Mouse (Mus musculus) neural tube, embryonic 14.5 days (tissue): ENCODE results near the gene Dlg4. TPM values are rescaled to one million over a fixed set of nuclear protein-coding genes. Genes with fewer than 3 reads are reported as not detected.
A peak's percentile ranks its signal among the peaks of the same experiment; 100 is the strongest.

Source experiments
- ATAC-seq: fragments of 200-750 bp; cut with Nextera tagmentation; 2 replicates; pipeline ENCODE4 v1.8.0; 2017; ENCODE audit warnings: low read depth, mild to moderate bottlenecking, moderate TSS enrichment, moderate library complexity
- H3K27ac ChIP-seq: fragments of 300-500 bp; sonication (generic); 2 replicates; pipeline ENCODE4 v1.5.1; 2014; ENCODE audit warnings: low read depth, mild to moderate bottlenecking, control low read depth, low read length, moderate library complexity, mixed read lengths
- H3K27me3 ChIP-seq: fragments of 300-500 bp; sonication (generic); 2 replicates; pipeline ENCODE4 v1.6.1; 2014; ENCODE audit warnings: low read length; ENCODE audit not compliant: control insufficient read depth, insufficient read depth
- H3K36me3 ChIP-seq: fragments of 300-500 bp; sonication (generic); 2 replicates; pipeline ENCODE4 v1.6.1; 2014; ENCODE audit warnings: low read length, mixed read lengths; ENCODE audit not compliant: control insufficient read depth, insufficient read depth
- H3K4me1 ChIP-seq: fragments of 300-500 bp; sonication (generic); 2 replicates; pipeline ENCODE4 v1.6.1; 2014; ENCODE audit warnings: low read length; ENCODE audit not compliant: control insufficient read depth, insufficient read depth
- H3K4me2 ChIP-seq: fragments of 300-500 bp; sonication (generic); 2 replicates; pipeline ENCODE4 v1.6.1; 2014; ENCODE audit warnings: mild to moderate bottlenecking, low read depth, low read length, control low read depth
- H3K4me3 ChIP-seq: fragments of 300-500 bp; sonication (generic); 2 replicates; pipeline ENCODE4 v1.5.1; 2014; ENCODE audit warnings: low read depth, low read length, control low read depth, mixed read lengths
- H3K9ac ChIP-seq: fragments of 300-500 bp; sonication (generic); replicated peaks from 2 replicates; pipeline ENCODE4 v1.6.1; 2014; ENCODE audit warnings: low read depth, mild to moderate bottlenecking, control low read depth, low read length, mixed read lengths
- H3K9me3 ChIP-seq: fragments of 300-500 bp; sonication (generic); 2 replicates; pipeline ENCODE4 v1.6.1; 2016; ENCODE audit warnings: low read length; ENCODE audit not compliant: control insufficient read depth
- WGBS: fragments of 180-500 bp; shearing (Covaris S2); extraction: QIAGEN DNeasy Blood & Tissue Kit; methylation state at CpG from one replicate; pipeline ENCODE4 v1.1.7; 2014; 5-methylcytosine and 5-hydroxymethylcytosine counted together
- polyA plus RNA-seq: library from polyadenylated mRNA; unstranded; fragments of >200 nt; fragmentation: Nextera tagmentation; extraction: Ambion mirVana; gene quantifications from 2 replicates; pipeline ENCODE4 v1.2.1, GENCODE M21; 2014

The Dlg4 gene
- polyA plus RNA-seq: 24.9 and 31.6 TPM in 2 replicates

DNA sequence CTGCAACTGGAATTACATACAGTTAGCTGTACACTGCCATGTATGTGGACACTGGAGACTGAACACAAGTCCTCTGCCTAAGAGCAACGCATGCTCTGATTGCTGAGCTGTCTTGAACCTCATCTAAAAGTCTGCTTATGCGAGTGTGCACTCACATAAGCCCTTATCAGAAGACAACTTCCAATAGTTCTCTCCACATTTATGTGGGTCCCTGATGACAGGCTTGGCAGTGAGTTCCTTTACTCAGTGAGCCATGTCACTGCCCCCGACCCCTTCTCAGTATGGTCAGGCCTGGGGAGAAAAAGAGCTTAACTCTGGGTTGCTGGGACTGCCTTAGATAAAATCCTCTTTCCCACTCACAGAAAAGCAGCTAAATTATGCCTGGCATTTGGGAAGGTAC, at the start of gene Dlg4:
Dlg4 (plus strand) TSS at position 274 of the 400 bp plus-strand sequence.
- no peaks in the 10 kb centered on the region for H3K9me3 ChIP-seq
- H3K36me3 ChIP-seq: peaks cover 10% of the 10 kb centered on the region
- WGBS: 79% methylated on average over 3 of the region's 3 CpGs
- H3K27me3 ChIP-seq: no peaks in the 10 kb centered on the region
- H3K4me3 ChIP-seq: peak within 1 kb of the TSS; percentile 80
- H3K9ac ChIP-seq: peak within 1 kb of the TSS; percentile 83; the same call in 1 of the 2 replicates
- ATAC-seq: no peak
- peak within 1 kb of the TSS; percentile 95; the same call in 1 of the 2 replicates for H3K27ac ChIP-seq
- H3K4me1 ChIP-seq: peaks cover 27% of the 10 kb centered on the region
- peak within 1 kb of the TSS; percentile 94 for H3K4me2 ChIP-seq

DNA sequence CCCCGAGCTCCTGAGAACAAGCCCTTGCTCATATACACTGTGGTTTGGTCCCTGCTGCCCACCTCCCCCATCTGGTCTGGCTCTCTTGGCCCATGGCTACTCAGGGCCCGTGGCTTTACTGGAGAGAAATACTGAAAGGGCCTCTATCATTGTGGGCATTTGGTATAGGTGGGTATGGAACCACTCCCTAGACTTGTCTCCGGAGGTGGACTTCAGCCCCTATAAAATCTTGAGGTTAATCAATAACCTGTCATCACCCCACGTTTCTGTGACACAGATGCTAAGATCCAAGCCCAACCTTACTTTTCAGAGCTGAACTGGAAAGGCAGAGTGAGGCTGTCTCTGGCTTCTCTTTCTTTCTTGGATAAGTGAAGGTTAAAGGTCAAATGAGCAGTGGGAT, 47.9 kb upstream of the Dlg4 start:
- H3K9me3 ChIP-seq: no peaks in the 10 kb centered on the region
- H3K4me1 ChIP-seq: peaks cover 9% of the 10 kb centered on the region; the same call in 1 of the 2 replicates
- peaks cover 23% of the 10 kb centered on the region for H3K36me3 ChIP-seq
- no peak overlapping the region for H3K27ac ChIP-seq
- peaks cover 38% of the 10 kb centered on the region for H3K27me3 ChIP-seq
- WGBS: 82% methylated on average over 4 of the region's 4 CpGs
- H3K4me3 ChIP-seq: no peak overlapping the region
- H3K4me2 ChIP-seq: no peak overlapping the region
- H3K9ac ChIP-seq: no peak overlapping the region
- no peak for ATAC-seq

DNA sequence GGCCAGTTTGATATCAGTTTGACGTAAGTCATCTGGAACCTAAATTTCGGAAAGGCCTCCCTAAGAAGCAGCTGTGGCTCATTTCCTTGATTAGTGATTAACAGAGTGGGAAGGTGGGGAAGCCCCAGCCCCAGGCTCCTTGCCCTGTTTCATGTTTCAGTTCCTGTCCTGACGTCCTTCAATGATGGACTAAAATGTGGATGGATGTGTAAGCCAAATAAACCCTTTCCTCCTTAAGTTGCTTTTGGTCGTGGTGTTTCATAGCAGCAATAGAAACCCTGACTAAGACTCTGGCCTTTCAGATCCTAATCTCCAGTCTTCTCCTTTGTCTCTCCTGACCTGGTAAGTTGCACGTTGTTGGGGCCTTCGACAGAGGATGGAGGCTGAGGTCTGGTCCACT, 46.5 kb upstream of the Dlg4 start:
- ATAC-seq: no peak
- H3K9me3 ChIP-seq: no peaks in the 10 kb centered on the region
- no peak overlapping the region for H3K27ac ChIP-seq
- peaks cover 35% of the 10 kb centered on the region for H3K36me3 ChIP-seq
- 90% methylated on average over 6 of the region's 6 CpGs for WGBS
- peaks cover 6% of the 10 kb centered on the region; the same call in 1 of the 2 replicates for H3K4me1 ChIP-seq
- H3K9ac ChIP-seq: no peak overlapping the region
- no peak overlapping the region for H3K4me2 ChIP-seq
- no peak overlapping the region for H3K4me3 ChIP-seq
- H3K27me3 ChIP-seq: peaks cover 25% of the 10 kb centered on the region

DNA sequence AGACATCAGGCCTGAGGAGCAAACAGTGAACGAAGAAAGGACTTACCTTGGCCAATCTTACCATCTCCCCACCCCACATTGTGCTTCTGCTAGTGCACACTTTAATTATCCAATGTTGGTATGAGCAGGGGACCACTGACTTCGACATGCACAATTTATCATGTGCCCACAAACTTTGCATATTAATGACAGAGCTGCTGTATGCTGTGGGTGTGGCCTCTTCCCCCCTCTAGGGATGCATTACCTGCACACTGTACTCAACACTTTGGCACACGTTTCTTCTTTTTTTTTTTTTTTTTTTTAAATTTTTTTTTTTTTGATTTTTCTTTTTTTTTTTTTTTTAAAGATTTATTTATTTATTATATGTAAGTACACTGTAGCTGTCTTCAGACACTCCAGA, 46.0 kb upstream of the Dlg4 start:
- 88% methylated on average over 3 of the region's 3 CpGs for WGBS
- H3K9me3 ChIP-seq: no peaks in the 10 kb centered on the region

DNA sequence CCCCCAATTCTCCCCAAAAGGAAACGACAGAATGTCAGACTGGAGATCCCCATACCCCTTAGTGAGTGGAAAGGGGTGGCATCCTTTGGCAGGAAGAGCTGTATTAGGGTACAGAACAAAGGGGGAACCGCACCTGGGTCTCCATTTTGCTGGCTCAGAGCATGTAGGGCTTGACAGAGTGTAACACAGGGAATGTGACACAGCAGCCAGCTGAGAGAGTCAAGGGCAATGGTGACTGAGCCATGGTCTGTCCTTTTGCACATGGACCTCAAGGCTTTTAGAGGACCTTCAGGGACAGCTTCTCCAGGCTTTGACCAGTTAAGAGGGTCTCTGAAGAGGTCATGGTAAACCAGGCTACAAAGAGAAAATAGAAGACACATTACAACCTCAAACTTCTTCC, 41.8 kb upstream of the Dlg4 start:
- no peak overlapping the region for H3K9ac ChIP-seq
- no peak overlapping the region for H3K4me3 ChIP-seq
- H3K27me3 ChIP-seq: no peaks in the 10 kb centered on the region
- H3K9me3 ChIP-seq: no peaks in the 10 kb centered on the region
- no peak for ATAC-seq
- H3K36me3 ChIP-seq: peaks cover 26% of the 10 kb centered on the region
- 92% methylated on average over 2 of the region's 2 CpGs for WGBS
- no peak overlapping the region for H3K27ac ChIP-seq
- no peak overlapping the region for H3K4me2 ChIP-seq
- peaks cover 4% of the 10 kb centered on the region; the same call in 1 of the 2 replicates for H3K4me1 ChIP-seq

More for the DNA sequence above, 46.0 kb upstream of the Dlg4 start:
- no peak overlapping the region for H3K27ac ChIP-seq
- peaks cover 4% of the 10 kb centered on the region; the same call in 1 of the 2 replicates for H3K4me1 ChIP-seq
- peaks cover 20% of the 10 kb centered on the region for H3K27me3 ChIP-seq
- H3K36me3 ChIP-seq: peaks cover 36% of the 10 kb centered on the region
- no peak overlapping the region for H3K4me2 ChIP-seq
- no peak overlapping the region for H3K9ac ChIP-seq
- H3K4me3 ChIP-seq: no peak overlapping the region
- ATAC-seq: no peak

DNA sequence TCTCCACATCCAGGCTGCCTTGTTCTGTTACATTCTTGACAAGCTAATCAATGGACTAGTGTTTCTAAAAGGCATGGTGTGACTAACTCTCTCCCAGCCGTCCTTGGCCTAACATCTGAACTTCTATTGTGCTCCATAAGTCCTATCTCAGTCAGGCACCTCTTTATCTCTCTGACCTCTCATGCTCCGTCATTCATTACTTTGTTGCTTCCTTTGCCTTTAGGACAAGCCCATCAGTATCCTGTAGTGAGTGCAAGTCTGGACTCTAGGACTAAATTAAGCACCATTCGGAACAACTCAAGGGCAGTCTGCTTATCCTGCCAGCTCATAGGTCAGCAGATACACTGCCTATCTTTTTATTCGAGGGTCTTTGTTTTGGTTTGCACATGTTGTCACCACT, 40.5 kb upstream of the Dlg4 start:
- Histone ChIP-seq H3K4me1 (peaks cover 4% of the 10 kb centered on the region; the same call in 1 of the 2 replicates), H3K9me3 (no peaks in the 10 kb centered on the region), H3K4me3 (no peak overlapping the region), H3K36me3 (peaks cover 21% of the 10 kb centered on the region), H3K27me3 (no peaks in the 10 kb centered on the region), H3K4me2 (no peak overlapping the region), H3K9ac (no peak overlapping the region), H3K27ac (no peak overlapping the region)
- ATAC-seq: no peak
- 88% methylated on average over 4 of the region's 4 CpGs for WGBS

DNA sequence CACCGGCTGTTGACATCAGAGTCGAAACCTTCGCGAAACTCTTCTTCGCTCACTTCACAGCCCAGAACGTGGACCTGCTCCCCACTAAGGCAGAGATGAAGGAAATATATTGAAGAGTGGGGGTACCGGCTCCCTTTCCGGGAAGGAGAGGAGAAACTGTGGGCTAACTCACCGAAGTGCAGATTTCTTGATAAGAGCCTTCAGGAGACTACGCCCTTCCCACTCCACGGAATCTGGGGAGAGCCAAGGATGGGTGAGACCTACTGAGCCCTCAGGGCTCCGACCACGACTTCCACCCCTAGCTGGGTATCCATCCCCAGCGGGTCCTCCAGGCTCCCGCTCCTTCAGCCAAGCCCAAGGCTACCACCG, 36.9 kb upstream of the Dlg4 start:
- peak overlapping the region; percentile 91 for H3K4me2 ChIP-seq
- H3K27me3 ChIP-seq: no peaks in the 10 kb centered on the region
- H3K9me3 ChIP-seq: no peaks in the 10 kb centered on the region
- H3K36me3 ChIP-seq: peaks cover 20% of the 10 kb centered on the region
- H3K9ac ChIP-seq: peak overlapping the region; percentile 97
- no peak for ATAC-seq
- H3K27ac ChIP-seq: peak overlapping the region; percentile 96
- 3% methylated on average over 16 of the region's 16 CpGs for WGBS
- H3K4me3 ChIP-seq: peak overlapping the region; percentile 100
- peaks cover 23% of the 10 kb centered on the region for H3K4me1 ChIP-seq

DNA sequence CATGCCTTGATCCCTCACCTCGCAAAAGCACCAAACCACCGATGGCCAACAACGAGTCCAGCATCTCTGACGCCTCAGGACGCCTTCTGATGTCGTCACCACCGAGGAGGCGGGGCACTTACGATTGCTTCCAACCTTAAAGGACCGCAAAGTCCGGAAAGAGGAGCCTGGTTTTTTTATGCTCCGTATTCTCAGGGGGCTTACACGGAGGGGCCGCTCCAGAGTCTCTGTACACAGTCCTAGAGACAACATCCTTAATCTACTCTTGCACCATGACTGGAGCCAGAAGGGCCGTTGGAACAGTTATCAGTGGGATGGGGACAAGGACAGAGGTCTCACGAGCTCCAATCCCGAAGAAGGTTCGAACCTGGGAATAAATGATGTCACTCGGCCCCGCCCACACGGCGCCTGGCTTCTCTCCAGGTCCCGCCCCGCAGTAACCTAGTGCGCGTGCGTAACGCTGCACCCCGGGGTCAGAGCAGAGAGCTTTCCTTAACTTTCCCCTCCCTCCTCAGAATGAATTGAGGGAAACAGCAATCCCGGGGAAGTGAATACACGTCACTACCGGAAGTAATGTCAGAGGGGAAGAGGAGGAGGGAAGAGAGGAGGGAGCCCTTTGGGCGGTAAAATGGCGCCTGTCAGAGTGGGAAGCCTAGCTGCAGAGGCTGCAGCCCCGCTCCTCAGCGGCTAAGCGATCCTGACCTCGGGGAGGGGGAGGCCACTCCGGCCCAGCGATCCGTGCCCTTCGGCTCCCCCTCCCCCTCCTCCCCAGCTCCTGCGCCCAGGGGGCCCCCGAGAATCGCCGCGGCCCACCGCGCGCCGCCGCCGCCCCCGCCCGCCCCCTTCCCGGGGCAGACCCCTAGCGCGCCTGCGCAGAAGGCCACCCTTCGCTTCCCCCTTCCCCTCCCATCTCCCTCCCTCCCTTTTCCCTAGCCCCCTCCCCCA, 36.3 kb upstream of the Dlg4 start:
- peak overlapping the region; percentile 100 for H3K4me3 ChIP-seq
- peaks cover 21% of the 10 kb centered on the region for H3K36me3 ChIP-seq
- peak; percentile 90 for ATAC-seq
- H3K4me2 ChIP-seq: peak overlapping the region; percentile 91
- under 1% methylated on average over 34 of the region's 60 CpGs for WGBS
- H3K4me1 ChIP-seq: peaks cover 23% of the 10 kb centered on the region
- peak overlapping the region; percentile 96 for H3K27ac ChIP-seq
- peak overlapping the region; percentile 97 for H3K9ac ChIP-seq
- no peaks in the 10 kb centered on the region for H3K27me3 ChIP-seq
- no peaks in the 10 kb centered on the region for H3K9me3 ChIP-seq

DNA sequence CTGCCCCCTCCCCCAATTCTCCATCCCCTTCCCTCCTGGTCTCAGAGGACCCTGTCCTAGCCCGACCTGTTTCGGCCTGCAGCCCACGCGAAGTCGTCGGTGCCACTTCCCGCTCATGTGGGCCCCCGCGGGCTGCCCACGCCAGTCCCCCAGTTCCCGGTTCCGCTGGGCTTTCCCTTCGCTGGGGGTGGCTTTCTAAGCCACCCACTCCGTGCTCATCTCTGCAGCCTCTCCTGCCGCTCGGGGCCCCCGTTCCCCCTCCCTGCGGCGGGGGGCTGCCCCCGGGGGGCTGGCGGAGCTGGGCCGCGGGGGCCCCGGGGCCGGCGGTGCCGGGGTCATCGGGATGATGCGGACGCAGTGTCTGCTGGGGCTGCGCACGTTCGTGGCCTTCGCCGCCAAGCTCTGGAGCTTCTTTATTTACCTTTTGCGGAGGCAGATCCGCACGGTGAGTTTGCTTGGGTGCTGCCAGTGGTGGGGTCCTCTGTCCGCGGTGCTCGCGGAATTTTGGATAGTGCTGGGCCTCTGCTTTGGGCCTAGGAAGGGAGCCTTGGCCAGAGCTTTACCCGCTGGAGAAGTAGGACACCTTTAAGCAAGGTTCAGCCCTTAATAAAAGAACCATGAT, 35.5 kb upstream of the Dlg4 start, which contains the start of gene Ctdnep1:
Ctdnep1 (plus strand) TSS at position 16 of the 622 bp plus-strand sequence.
- Histone ChIP-seq H3K27ac (peak within 1 kb of the TSS; percentile 96), H3K27me3 (no peaks in the 10 kb centered on the region), H3K4me2 (peak within 1 kb of the TSS; percentile 91), H3K36me3 (peaks cover 22% of the 10 kb centered on the region), H3K9me3 (no peaks in the 10 kb centered on the region), H3K4me3 (peak within 1 kb of the TSS; percentile 100), H3K4me1 (peaks cover 23% of the 10 kb centered on the region), H3K9ac (peak within 1 kb of the TSS; percentile 97)
- under 1% methylated on average over 37 of the region's 43 CpGs for WGBS
- ATAC-seq: peak; percentile 52
